Mouse (Mus musculus): ENCODE measurements around the gene Ilk. TPM values are rescaled to one million over a fixed set of nuclear protein-coding genes. Genes with fewer than 3 reads are reported as not detected.

Ilk gene
- polyA plus RNA-seq, 1 experiment from 2014 or later: 411 TPM

DNA sequence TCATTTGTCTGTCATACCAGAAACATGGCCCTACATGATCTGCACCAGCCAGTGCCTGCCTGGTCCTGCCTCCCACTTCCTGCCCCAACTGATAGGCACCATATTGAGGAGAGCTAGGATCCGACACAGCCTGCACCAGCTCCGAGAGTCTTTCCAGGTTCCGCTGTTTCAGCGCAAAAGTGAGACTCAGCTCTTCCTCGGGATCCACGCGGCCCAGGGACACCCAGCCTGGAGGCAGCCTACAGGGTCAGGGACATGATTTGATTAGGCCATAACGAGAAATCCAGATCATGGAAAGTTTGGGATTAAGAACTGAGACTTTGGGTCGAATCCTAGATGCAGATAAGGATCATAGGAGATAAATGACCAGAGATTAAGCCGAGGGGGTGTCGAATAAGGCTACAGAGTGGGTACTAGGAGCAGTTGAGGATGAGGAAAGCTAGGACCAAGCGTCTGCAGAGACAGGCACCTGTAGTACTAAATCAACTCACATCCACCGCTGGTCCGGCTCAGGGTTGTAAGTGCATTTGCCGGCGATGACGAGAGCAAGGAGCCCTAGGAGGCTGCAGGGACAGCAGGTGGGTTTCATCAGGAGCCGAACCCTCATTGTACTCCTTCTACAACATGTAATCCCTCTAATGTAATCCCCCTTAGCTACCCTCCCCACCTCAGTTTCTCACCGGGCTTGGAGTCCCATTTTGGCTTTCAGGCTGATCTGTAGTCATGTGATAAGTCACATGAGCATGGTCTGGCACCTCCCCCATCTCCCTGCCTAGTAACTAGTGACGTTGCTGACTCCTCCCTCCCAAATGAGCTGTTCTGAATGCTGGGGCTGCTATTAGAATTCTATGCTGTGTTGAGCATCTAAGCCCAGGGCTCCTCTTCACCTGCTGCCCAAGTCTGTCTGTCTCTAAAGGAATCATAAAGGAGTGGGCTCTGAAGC is 15.4 kb downstream of the Ilk start, which contains the start of gene Tpp1:
TSS of gene Tpp1 (minus strand) at position 745 of the 943 bp plus-strand sequence.
- ATAC-seq (replicated peaks; ENCODE audit: insufficient number of reproducible peaks, low FRiP score, low TSS enrichment): peak; percentile 92
- Histone ChIP-seq H3K27ac (ENCODE audit: low read depth, low read length) (peak within 1 kb of the TSS; percentile 41; the same call in 1 of the 2 replicates), H3K9ac (ENCODE audit: low read depth, low read length) (peak within 1 kb of the TSS; percentile 86), H3K4me1 (ENCODE audit: control insufficient read depth, insufficient read depth, low read length) (peaks cover 4% of the 10 kb centered on the region), H3K4me3 (ENCODE audit: low read depth, low read length) (peak within 1 kb of the TSS; percentile 75), H3K9me3 (replicated peaks; ENCODE audit: control insufficient read depth, low read length) (no peaks in the 10 kb centered on the region), H3K27me3 (ENCODE audit: control insufficient read depth, insufficient read depth, low read length) (no peaks in the 10 kb centered on the region), H3K36me3 (ENCODE audit: control insufficient read depth, insufficient read depth, low read length) (peaks cover 4% of the 10 kb centered on the region; the same call in 1 of the 2 replicates), H3K4me2 (peak within 1 kb of the TSS; percentile 85)
- WGBS (ENCODE audit: insufficient replicate concordance): 20% methylated on average over 20 of the region's 20 CpGs

DNA sequence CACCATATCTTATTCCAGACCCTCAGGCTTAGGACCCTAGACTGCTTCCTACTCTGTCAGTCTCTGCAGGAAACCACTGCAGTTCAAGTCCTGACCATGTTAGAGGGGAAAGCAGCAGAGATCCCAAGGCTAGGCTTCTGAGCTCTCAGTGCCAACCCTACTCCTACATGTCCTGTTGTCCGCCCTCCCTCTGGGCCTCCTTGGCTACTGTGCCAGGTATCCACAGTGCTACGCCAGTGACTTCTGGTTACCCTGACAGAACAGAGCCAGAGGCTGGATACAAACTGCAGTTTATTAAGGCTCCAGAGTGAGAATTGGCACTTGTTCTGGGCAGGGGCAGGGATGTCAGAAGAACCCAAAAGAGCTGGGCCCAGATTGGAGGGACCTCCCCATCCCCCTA is 16.3 kb downstream of the Ilk start:
- no peak overlapping the region for H3K4me3 ChIP-seq (ENCODE audit: low read depth, low read length)
- no peaks in the 10 kb centered on the region for H3K9me3 ChIP-seq (replicated peaks; ENCODE audit: control insufficient read depth, low read length)
- ATAC-seq (replicated peaks; ENCODE audit: insufficient number of reproducible peaks, low FRiP score, low TSS enrichment): no peak
- H3K4me2 ChIP-seq: no peak overlapping the region
- peaks cover 7% of the 10 kb centered on the region; the same call in 1 of the 2 replicates for H3K36me3 ChIP-seq (ENCODE audit: control insufficient read depth, insufficient read depth, low read length)
- no peaks in the 10 kb centered on the region for H3K27me3 ChIP-seq (ENCODE audit: control insufficient read depth, insufficient read depth, low read length)
- H3K4me1 ChIP-seq (ENCODE audit: control insufficient read depth, insufficient read depth, low read length): peaks cover 4% of the 10 kb centered on the region
- no peak overlapping the region for H3K27ac ChIP-seq (ENCODE audit: low read depth, low read length)
- H3K9ac ChIP-seq (ENCODE audit: low read depth, low read length): no peak overlapping the region
- 80% methylated on average over 2 of the region's 2 CpGs for WGBS (ENCODE audit: insufficient replicate concordance)

DNA sequence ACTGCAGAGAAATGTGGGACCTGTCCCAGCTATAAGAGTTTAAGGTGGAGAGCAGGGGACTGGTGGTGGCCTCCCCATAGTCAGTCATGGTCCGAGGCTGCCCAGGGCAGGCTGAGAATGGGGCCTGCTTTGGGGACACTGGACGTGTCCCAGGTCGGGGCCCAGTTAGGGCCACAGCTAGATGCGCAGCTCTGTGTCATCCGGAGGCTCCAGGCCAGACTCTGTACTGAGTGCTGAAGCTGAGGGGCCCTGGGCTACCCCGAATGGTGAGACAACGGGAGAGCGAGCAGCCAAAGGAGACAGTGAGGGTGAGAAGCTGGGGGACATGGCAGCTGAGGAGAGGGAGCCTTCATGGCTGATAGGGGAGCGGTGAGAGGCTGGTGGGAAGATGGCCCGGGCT is 16.9 kb downstream of the Ilk start:
- ATAC-seq (replicated peaks; ENCODE audit: insufficient number of reproducible peaks, low FRiP score, low TSS enrichment): no peak
- Histone ChIP-seq H3K36me3 (ENCODE audit: control insufficient read depth, insufficient read depth, low read length) (peaks cover 7% of the 10 kb centered on the region; the same call in 1 of the 2 replicates), H3K9ac (ENCODE audit: low read depth, low read length) (no peak overlapping the region), H3K4me1 (ENCODE audit: control insufficient read depth, insufficient read depth, low read length) (peaks cover 4% of the 10 kb centered on the region), H3K4me3 (ENCODE audit: low read depth, low read length) (no peak overlapping the region), H3K27me3 (ENCODE audit: control insufficient read depth, insufficient read depth, low read length) (no peaks in the 10 kb centered on the region), H3K9me3 (replicated peaks; ENCODE audit: control insufficient read depth, low read length) (no peaks in the 10 kb centered on the region), H3K4me2 (no peak overlapping the region), H3K27ac (ENCODE audit: low read depth, low read length) (no peak overlapping the region)
- 85% methylated on average over 10 of the region's 10 CpGs for WGBS (ENCODE audit: insufficient replicate concordance)

DNA sequence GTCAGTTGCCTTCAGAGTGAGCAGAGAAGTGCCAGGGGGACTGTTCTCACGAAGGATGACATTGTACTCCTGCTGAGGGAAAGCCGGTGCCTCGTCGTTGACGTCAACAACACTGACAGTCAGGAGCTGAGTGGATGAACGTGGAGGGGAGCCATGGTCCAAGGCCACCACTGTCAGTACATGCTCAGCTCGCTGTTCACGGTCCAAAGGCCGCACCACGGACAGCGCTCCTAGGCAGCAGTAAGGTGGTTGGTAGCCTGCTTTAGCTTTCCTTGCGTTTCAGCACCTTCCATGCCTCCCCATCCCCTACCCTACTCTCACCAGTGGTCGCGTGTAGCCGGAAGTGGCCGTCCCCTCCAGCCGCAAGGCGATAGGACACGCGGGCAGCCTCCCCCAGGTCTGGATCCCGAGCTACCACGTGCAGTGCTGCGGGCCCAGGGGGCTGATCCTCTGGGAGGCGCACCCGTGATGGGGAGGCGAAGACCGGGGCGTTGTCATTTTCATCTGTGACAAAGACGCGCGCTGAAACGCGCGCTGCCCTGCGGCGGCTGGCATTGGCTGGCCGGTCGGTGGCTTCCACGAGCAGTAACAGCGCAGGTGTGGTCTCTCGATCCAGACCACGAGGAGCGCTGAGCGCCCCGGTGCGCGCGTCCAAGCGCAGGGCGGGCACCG is 25.6 kb downstream of the Ilk start:
- H3K4me2 ChIP-seq: peak overlapping the region; percentile 81
- 25% methylated on average over 51 of the region's 51 CpGs for WGBS (ENCODE audit: insufficient replicate concordance)
- 0 out of 2 replicates have a peak, but pooled peaks have one; percentile 9 for ATAC-seq (replicated peaks; ENCODE audit: insufficient number of reproducible peaks, low FRiP score, low TSS enrichment)
- H3K4me1 ChIP-seq (ENCODE audit: control insufficient read depth, insufficient read depth, low read length): peaks cover 7% of the 10 kb centered on the region; the same call in 1 of the 2 replicates
- H3K27me3 ChIP-seq (ENCODE audit: control insufficient read depth, insufficient read depth, low read length): peaks cover 30% of the 10 kb centered on the region
- peak overlapping the region; percentile 34; the same call in 1 of the 2 replicates for H3K9ac ChIP-seq (ENCODE audit: low read depth, low read length)
- peaks cover 28% of the 10 kb centered on the region for H3K36me3 ChIP-seq (ENCODE audit: control insufficient read depth, insufficient read depth, low read length)
- no peaks in the 10 kb centered on the region for H3K9me3 ChIP-seq (replicated peaks; ENCODE audit: control insufficient read depth, low read length)
- H3K4me3 ChIP-seq (ENCODE audit: low read depth, low read length): peak overlapping the region; percentile 38
- H3K27ac ChIP-seq (ENCODE audit: low read depth, low read length): no peak overlapping the region

DNA sequence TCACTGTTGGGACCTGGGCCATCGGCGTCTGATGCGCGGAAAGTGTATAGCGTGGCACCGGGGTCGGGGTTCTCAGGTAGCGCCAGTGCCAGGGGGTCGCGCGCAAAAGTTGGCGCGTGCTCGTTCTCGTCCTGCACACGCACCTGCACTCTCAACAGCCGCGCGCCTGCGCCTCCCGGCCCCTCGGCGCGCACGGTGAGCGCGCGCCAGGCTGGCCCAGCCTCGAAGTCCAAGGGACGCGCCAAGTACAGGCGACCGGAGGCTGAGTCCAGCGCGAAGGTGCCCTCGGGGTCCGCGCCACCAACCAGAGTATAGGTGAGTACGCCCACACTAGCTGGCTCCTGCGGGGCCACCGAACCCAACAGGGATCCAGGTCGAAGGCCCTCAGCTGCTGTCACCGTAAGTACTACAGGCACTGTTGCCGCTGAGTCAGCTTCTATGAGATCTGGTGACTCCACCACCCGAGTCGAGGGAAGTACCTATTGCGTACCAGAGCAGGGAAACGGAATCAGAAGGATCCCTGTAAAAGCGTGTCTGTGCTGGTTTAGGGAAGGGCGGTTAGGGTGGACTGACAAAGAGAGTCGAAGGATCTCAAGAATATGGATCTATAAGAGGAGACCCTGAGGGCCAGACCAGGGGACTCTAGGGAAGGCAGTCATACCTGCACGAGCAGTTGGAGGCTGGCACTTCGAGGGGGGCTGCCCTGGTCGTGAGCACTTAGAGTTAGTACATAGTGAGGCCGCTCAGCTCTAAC is 26.3 kb downstream of the Ilk start:
- peaks cover 30% of the 10 kb centered on the region for H3K27me3 ChIP-seq (ENCODE audit: control insufficient read depth, insufficient read depth, low read length)
- 23% methylated on average over 55 of the region's 55 CpGs for WGBS (ENCODE audit: insufficient replicate concordance)
- H3K4me3 ChIP-seq (ENCODE audit: low read depth, low read length): peak overlapping the region; percentile 38
- ATAC-seq (replicated peaks; ENCODE audit: insufficient number of reproducible peaks, low FRiP score, low TSS enrichment): 0 out of 2 replicates have a peak, but pooled peaks have one; percentile 8
- peak overlapping the region; percentile 34; the same call in 1 of the 2 replicates for H3K9ac ChIP-seq (ENCODE audit: low read depth, low read length)
- H3K9me3 ChIP-seq (replicated peaks; ENCODE audit: control insufficient read depth, low read length): no peaks in the 10 kb centered on the region
- peaks cover 9% of the 10 kb centered on the region for H3K4me1 ChIP-seq (ENCODE audit: control insufficient read depth, insufficient read depth, low read length)
- H3K4me2 ChIP-seq: peak overlapping the region; percentile 81
- H3K27ac ChIP-seq (ENCODE audit: low read depth, low read length): no peak overlapping the region
- peaks cover 26% of the 10 kb centered on the region for H3K36me3 ChIP-seq (ENCODE audit: control insufficient read depth, insufficient read depth, low read length)

DNA sequence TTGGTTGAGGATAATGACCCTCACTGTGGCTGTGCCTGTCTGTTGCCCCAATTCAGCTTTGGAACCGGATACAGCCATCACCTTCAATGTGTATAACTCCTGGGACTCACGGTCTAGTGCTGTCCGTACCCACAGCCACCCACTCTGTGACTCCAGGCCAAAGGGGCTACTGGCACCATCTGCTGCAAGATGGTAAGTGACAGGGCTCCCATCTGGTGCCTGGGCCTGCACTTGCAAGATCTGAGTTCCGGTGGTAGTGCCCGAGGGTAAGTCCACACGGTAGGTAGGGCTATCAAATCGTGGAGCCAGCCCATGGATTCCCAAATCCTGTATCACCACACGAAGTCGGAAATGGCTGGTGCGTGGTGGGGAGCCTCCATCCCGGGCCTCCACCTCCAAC is 27.9 kb downstream of the Ilk start:
- H3K27me3 ChIP-seq (ENCODE audit: control insufficient read depth, insufficient read depth, low read length): peaks cover 30% of the 10 kb centered on the region
- H3K4me1 ChIP-seq (ENCODE audit: control insufficient read depth, insufficient read depth, low read length): peaks cover 12% of the 10 kb centered on the region
- no peak overlapping the region for H3K27ac ChIP-seq (ENCODE audit: low read depth, low read length)
- no peak overlapping the region for H3K4me3 ChIP-seq (ENCODE audit: low read depth, low read length)
- no peaks in the 10 kb centered on the region for H3K9me3 ChIP-seq (replicated peaks; ENCODE audit: control insufficient read depth, low read length)
- H3K4me2 ChIP-seq: no peak overlapping the region
- peaks cover 26% of the 10 kb centered on the region for H3K36me3 ChIP-seq (ENCODE audit: control insufficient read depth, insufficient read depth, low read length)
- 84% methylated on average over 11 of the region's 11 CpGs for WGBS (ENCODE audit: insufficient replicate concordance)
- no peak overlapping the region for H3K9ac ChIP-seq (ENCODE audit: low read depth, low read length)
- ATAC-seq (replicated peaks; ENCODE audit: insufficient number of reproducible peaks, low FRiP score, low TSS enrichment): no peak

DNA sequence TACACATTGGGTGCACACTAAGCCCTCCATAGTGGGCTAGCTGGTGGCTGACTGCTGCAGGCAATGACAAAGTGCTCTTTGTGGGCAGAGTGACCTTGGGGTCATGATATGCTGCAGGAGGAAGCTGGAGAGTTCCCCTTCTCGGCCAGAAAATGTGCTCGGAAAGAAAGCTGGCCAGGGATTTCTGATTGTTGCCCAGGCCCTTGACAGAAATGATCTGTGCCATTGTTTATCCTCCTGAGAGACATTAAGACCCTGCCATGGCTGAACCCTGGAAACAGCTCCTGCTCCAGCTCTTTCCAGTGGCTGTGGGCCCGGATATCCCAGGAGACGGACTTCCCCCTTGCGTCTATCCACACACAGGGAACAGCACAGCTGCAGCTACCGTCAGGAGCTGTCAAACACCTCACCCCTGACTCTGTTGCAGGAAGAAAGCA is 31.4 kb downstream of the Ilk start:
- Histone ChIP-seq H3K27ac (ENCODE audit: low read depth, low read length) (peak overlapping the region; percentile 59), H3K4me2 (no peak overlapping the region), H3K9ac (ENCODE audit: low read depth, low read length) (0 out of 2 replicates have a peak overlapping the region, but pooled peaks have one; percentile 28), H3K4me1 (ENCODE audit: control insufficient read depth, insufficient read depth, low read length) (peaks cover 7% of the 10 kb centered on the region), H3K36me3 (ENCODE audit: control insufficient read depth, insufficient read depth, low read length) (peaks cover 25% of the 10 kb centered on the region), H3K27me3 (ENCODE audit: control insufficient read depth, insufficient read depth, low read length) (peaks cover 16% of the 10 kb centered on the region), H3K4me3 (ENCODE audit: low read depth, low read length) (no peak overlapping the region), H3K9me3 (replicated peaks; ENCODE audit: control insufficient read depth, low read length) (no peaks in the 10 kb centered on the region)
- ATAC-seq (replicated peaks; ENCODE audit: insufficient number of reproducible peaks, low FRiP score, low TSS enrichment): no peak
- WGBS (ENCODE audit: insufficient replicate concordance): 19% methylated on average over 6 of the region's 6 CpGs

DNA sequence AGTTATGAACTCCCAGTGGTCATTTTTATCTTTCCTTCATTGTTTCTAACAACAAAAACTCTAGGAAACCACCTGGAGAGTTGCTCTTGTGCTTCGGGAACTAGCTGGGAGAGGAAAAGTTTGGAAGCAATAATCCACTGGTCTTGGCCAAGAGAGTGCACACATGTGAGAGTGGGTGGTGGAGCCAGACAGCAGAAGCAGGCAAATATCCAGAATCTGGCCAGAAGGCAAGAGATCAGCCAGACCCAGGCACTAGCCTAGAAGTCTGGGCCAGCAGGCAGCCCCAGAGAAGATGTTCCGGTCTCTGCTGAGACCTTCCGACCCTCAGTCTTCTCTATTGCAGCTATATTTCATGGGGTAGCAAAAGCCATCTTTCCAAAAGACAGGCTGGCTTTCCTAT is 33.6 kb downstream of the Ilk start:
- peaks cover 17% of the 10 kb centered on the region for H3K36me3 ChIP-seq (ENCODE audit: control insufficient read depth, insufficient read depth, low read length)
- no peak overlapping the region for H3K9ac ChIP-seq (ENCODE audit: low read depth, low read length)
- no peaks in the 10 kb centered on the region for H3K9me3 ChIP-seq (replicated peaks; ENCODE audit: control insufficient read depth, low read length)
- WGBS (ENCODE audit: insufficient replicate concordance): 85% methylated on average over 3 of the region's 3 CpGs
- no peak overlapping the region for H3K4me2 ChIP-seq
- H3K27ac ChIP-seq (ENCODE audit: low read depth, low read length): no peak overlapping the region
- no peaks in the 10 kb centered on the region for H3K27me3 ChIP-seq (ENCODE audit: control insufficient read depth, insufficient read depth, low read length)
- H3K4me1 ChIP-seq (ENCODE audit: control insufficient read depth, insufficient read depth, low read length): peaks cover 6% of the 10 kb centered on the region
- ATAC-seq (replicated peaks; ENCODE audit: insufficient number of reproducible peaks, low FRiP score, low TSS enrichment): no peak
- no peak overlapping the region for H3K4me3 ChIP-seq (ENCODE audit: low read depth, low read length)
